Mouse (Mus musculus) embryonic facial prominence, embryonic 15.5 days (tissue): ENCODE measurements at regions not wholly inside any gene's neighbourhood (a gene's known extent, or its start where the extent isn't known, plus 50 kb on each side); places are given as distances from the start of the nearest gene placed in this dataset.

Experiments
- ATAC-seq: fragments of 200-750 bp; cut with Nextera tagmentation; 2 replicates; pipeline ENCODE4 v1.8.0; 2017; ENCODE audit warnings: low read depth, moderate TSS enrichment; ENCODE audit not compliant: insufficient number of reproducible peaks, low FRiP score, low TSS enrichment
- H3K27ac ChIP-seq: fragments of 300-500 bp; sonication (generic); replicated peaks from 2 replicates; pipeline ENCODE4 v1.5.1; 2015; ENCODE audit warnings: mild to moderate bottlenecking, inconsistent platforms
- H3K27me3 ChIP-seq: fragments of 300-500 bp; sonication (generic); 2 replicates; pipeline ENCODE4 v1.6.1; 2015; ENCODE audit warnings: inconsistent platforms
- H3K36me3 ChIP-seq: fragments of 300-500 bp; sonication (generic); 2 replicates; pipeline ENCODE4 v1.6.1; 2015; ENCODE audit warnings: mild to moderate bottlenecking, inconsistent platforms
- H3K4me1 ChIP-seq: fragments of 300-500 bp; sonication (generic); 2 replicates; pipeline ENCODE4 v1.6.1; 2015; ENCODE audit warnings: inconsistent platforms
- H3K4me2 ChIP-seq: fragments of 300-500 bp; sonication (generic); replicated peaks from 2 replicates; pipeline ENCODE4 v1.6.1; 2015; ENCODE audit warnings: mild to moderate bottlenecking, inconsistent platforms
- H3K4me3 ChIP-seq: fragments of 300-500 bp; sonication (generic); replicated peaks from 2 replicates; pipeline ENCODE4 v1.5.1; 2015; ENCODE audit warnings: mild to moderate bottlenecking, inconsistent platforms
- H3K9ac ChIP-seq: fragments of 300-500 bp; sonication (generic); 2 replicates; pipeline ENCODE4 v1.6.1; 2015; ENCODE audit warnings: inconsistent platforms
- H3K9me3 ChIP-seq: fragments of 300-500 bp; sonication (generic); replicated peaks from 2 replicates; pipeline ENCODE4 v1.6.1; 2016; ENCODE audit warnings: inconsistent platforms
- WGBS: fragments of 180-500 bp; shearing (Covaris S2); methylation state at CpG from one replicate; pipeline ENCODE4 v1.1.7; 2015; 5-methylcytosine and 5-hydroxymethylcytosine counted together

GRCm38 (mm10) chr13:72114776-72115663 is 151.5 kb upstream of the Irx1 start:
- no peak overlapping the region for H3K27ac ChIP-seq
- H3K4me1 ChIP-seq = no peaks in the 10 kb centered on the region
- H3K9ac ChIP-seq = no peak overlapping the region
- no peak overlapping the region for H3K4me2 ChIP-seq
- no peak overlapping the region for H3K4me3 ChIP-seq
- no peaks in the 10 kb centered on the region for H3K36me3 ChIP-seq
- ATAC-seq = no peak
- no peaks in the 10 kb centered on the region for H3K9me3 ChIP-seq
- H3K27me3 ChIP-seq = no peaks in the 10 kb centered on the region
- WGBS = 27% methylated on average over 10 of the region's 10 CpGs

DNA sequence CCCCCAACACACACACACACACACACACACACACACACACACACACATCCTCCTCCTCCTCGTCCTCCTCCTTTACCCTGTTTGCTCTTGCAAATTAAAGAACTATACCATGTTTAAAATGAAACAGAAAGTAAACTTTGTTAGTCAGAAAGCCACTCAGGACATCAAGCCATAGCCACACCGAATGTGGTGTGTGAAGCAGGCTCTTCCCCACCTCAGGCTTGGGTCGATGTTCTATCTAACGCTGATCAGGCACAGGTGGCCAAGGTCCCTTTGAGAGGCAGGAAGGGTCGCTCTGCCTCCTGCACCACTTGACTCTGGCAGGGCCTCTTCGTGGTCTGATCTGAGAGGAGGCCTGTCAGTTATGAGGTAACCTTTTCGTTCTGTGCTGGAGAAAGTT is 156.9 kb upstream of the Irx1 start:
- H3K27ac ChIP-seq = no peak overlapping the region
- 27% methylated on average over 7 of the region's 7 CpGs for WGBS
- peaks cover 18% of the 10 kb centered on the region for H3K27me3 ChIP-seq
- no peaks in the 10 kb centered on the region for H3K36me3 ChIP-seq
- peaks cover 6% of the 10 kb centered on the region; the same call in 1 of the 2 replicates for H3K4me1 ChIP-seq
- H3K9me3 ChIP-seq = no peaks in the 10 kb centered on the region
- no peak for ATAC-seq
- no peak overlapping the region for H3K9ac ChIP-seq
- H3K4me2 ChIP-seq = no peak overlapping the region
- no peak overlapping the region for H3K4me3 ChIP-seq

- H3K4me2 ChIP-seq = no peak overlapping the region
- no peak overlapping the region for H3K4me3 ChIP-seq
- 30% methylated on average over 6 of the region's 6 CpGs for WGBS
- no peak for ATAC-seq
- no peaks in the 10 kb centered on the region for H3K9me3 ChIP-seq
- H3K27ac ChIP-seq = no peak overlapping the region
- no peaks in the 10 kb centered on the region for H3K36me3 ChIP-seq
- no peak overlapping the region for H3K9ac ChIP-seq
- peaks cover 18% of the 10 kb centered on the region for H3K27me3 ChIP-seq
- peaks cover 6% of the 10 kb centered on the region; the same call in 1 of the 2 replicates for H3K4me1 ChIP-seq
Measured at GRCm38 (mm10) chr13:72120911-72121553, 157.5 kb upstream of the Irx1 start.

DNA sequence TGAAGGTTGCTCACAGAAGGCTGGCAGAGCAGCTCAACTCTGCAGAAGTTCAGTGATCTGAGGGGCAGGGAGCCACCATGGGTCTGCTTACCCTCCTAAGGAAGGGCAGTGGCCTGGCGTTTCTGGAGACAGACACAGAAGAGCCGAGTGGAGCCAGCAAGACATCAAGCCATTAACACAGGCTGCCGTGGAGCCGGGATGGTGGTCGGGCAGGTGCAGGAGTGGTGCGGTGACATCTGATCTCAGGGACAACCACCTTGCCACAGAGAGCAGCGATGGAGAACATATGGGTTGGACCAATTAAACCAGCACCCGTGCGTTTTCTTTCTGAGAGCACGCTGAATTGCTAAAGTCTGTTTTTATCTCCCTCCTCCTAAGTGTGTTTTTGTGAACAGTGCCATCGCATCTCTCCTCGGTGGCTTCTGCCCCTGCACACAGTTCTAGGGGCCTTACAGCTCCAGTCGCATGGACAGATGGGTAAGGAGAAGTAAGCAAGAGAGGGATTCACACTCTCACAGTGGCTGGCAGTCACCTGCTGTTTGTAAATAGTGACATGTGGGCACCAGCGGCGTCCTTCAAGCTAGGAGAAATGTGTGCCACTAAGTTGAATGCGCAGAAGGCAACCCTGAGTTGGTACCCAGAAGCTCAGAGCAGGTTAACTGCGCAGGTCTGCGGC is 158.2 kb upstream of the Irx1 start:
- H3K9me3 ChIP-seq = no peaks in the 10 kb centered on the region
- no peaks in the 10 kb centered on the region for H3K36me3 ChIP-seq
- 50% methylated on average over 18 of the region's 18 CpGs for WGBS
- no peak overlapping the region for H3K27ac ChIP-seq
- peaks cover 18% of the 10 kb centered on the region for H3K27me3 ChIP-seq
- no peak for ATAC-seq
- peaks cover 6% of the 10 kb centered on the region; the same call in 1 of the 2 replicates for H3K4me1 ChIP-seq
- H3K4me3 ChIP-seq = no peak overlapping the region
- no peak overlapping the region for H3K9ac ChIP-seq
- H3K4me2 ChIP-seq = no peak overlapping the region

- Histone ChIP-seq H3K9me3 (no peaks in the 10 kb centered on the region), H3K4me2 (no peak overlapping the region), H3K4me1 (peaks cover 6% of the 10 kb centered on the region; the same call in 1 of the 2 replicates), H3K27me3 (peaks cover 18% of the 10 kb centered on the region), H3K9ac (no peak overlapping the region), H3K4me3 (no peak overlapping the region), H3K36me3 (no peaks in the 10 kb centered on the region), H3K27ac (no peak overlapping the region)
- WGBS = 47% methylated on average over 11 of the region's 11 CpGs
- ATAC-seq = no peak
Measured at GRCm38 (mm10) chr13:72122230-72122627, 158.7 kb upstream of the Irx1 start.

- WGBS = 92% methylated on average over 1 of the region's 1 CpGs
- H3K4me1 ChIP-seq = no peaks in the 10 kb centered on the region
- no peaks in the 10 kb centered on the region; the same call in 1 of the 2 replicates for H3K27me3 ChIP-seq
- ATAC-seq = no peak
- no peak overlapping the region for H3K9ac ChIP-seq
- H3K27ac ChIP-seq = no peak overlapping the region
- no peak overlapping the region for H3K4me3 ChIP-seq
- H3K4me2 ChIP-seq = no peak overlapping the region
- no peaks in the 10 kb centered on the region for H3K36me3 ChIP-seq
- no peaks in the 10 kb centered on the region for H3K9me3 ChIP-seq
Measured at GRCm38 (mm10) chr13:72128306-72128705, 164.8 kb upstream of the Irx1 start.

- Histone ChIP-seq H3K27ac (no peak overlapping the region), H3K4me2 (no peak overlapping the region), H3K4me3 (no peak overlapping the region), H3K9ac (no peak overlapping the region), H3K4me1 (no peaks in the 10 kb centered on the region), H3K36me3 (no peaks in the 10 kb centered on the region), H3K27me3 (no peaks in the 10 kb centered on the region; the same call in 1 of the 2 replicates), H3K9me3 (no peaks in the 10 kb centered on the region)
- ATAC-seq = no peak
- WGBS = 85% methylated on average over 2 of the region's 2 CpGs
Measured at GRCm38 (mm10) chr13:72131341-72131740, 167.8 kb upstream of the Irx1 start.

- Histone ChIP-seq H3K9me3 (no peaks in the 10 kb centered on the region), H3K36me3 (no peaks in the 10 kb centered on the region), H3K4me1 (no peaks in the 10 kb centered on the region), H3K27ac (no peak overlapping the region), H3K4me2 (no peak overlapping the region), H3K4me3 (no peak overlapping the region), H3K27me3 (no peaks in the 10 kb centered on the region; the same call in 1 of the 2 replicates), H3K9ac (no peak overlapping the region)
- no peak for ATAC-seq
- whole genome bisulfite sequencing = 51% methylated on average over 8 of the region's 8 CpGs
Measured at GRCm38 (mm10) chr13:72134101-72134768, 170.7 kb upstream of the Irx1 start.

DNA sequence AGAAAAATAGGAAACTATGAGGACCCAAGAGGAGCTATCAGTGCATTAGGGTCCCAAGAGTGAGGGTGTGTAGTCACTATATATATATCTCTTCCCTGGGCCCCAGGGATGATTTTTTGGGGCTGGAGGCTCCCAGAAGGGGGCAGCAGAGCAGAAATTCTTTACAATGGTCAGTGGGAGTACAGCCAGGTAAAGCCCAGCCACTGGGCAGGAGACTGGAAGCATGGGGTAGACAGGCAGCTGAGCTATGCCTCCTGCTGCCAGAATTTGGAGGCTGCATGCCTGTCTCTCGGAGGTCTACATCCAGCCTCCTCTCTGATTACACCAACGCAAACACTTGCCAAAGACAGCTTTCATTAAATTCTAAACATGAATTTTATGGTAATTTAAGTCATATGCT is 202.7 kb upstream of the Irx1 start:
- H3K4me3 ChIP-seq = no peak overlapping the region
- H3K36me3 ChIP-seq = no peaks in the 10 kb centered on the region
- H3K4me2 ChIP-seq = no peak overlapping the region
- no peak for ATAC-seq
- no peak overlapping the region for H3K27ac ChIP-seq
- peaks cover 6% of the 10 kb centered on the region; the same call in 1 of the 2 replicates for H3K27me3 ChIP-seq
- 27% methylated on average over 2 of the region's 2 CpGs for WGBS
- H3K9ac ChIP-seq = no peak overlapping the region
- H3K4me1 ChIP-seq = peaks cover 9% of the 10 kb centered on the region; the same call in 1 of the 2 replicates
- H3K9me3 ChIP-seq = no peaks in the 10 kb centered on the region

- Histone ChIP-seq H3K27me3 (peaks cover 6% of the 10 kb centered on the region; the same call in 1 of the 2 replicates), H3K4me3 (no peak overlapping the region), H3K9ac (no peak overlapping the region), H3K36me3 (no peaks in the 10 kb centered on the region), H3K4me2 (no peak overlapping the region), H3K4me1 (peaks cover 9% of the 10 kb centered on the region; the same call in 1 of the 2 replicates), H3K9me3 (no peaks in the 10 kb centered on the region), H3K27ac (no peak overlapping the region)
- ATAC-seq = no peak
- WGBS = 59% methylated on average over 2 of the region's 2 CpGs
Measured at GRCm38 (mm10) chr13:72167434-72167833, 203.9 kb upstream of the Irx1 start.

DNA sequence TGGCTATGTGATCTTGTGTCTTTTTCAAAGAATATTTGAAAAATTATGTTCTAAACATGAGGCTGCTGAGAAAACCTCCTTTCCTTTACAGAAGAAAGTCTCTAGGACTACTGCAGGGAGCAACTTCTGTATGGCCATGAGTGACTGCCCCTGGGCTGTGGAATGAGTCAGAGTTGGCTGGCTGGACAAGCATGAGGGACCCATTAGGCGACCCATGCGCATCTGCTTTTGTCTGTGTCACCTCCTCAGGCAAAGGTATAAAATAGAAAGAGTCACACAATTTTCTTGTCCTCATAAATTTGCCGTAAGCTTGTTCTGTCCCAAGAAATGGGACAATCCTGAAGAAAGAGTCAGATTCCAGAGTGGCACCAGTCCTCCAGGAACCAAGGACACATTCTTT is 220.1 kb upstream of the Irx1 start:
- no peak overlapping the region for H3K27ac ChIP-seq
- H3K4me2 ChIP-seq = no peak overlapping the region
- WGBS = 82% methylated on average over 3 of the region's 3 CpGs
- no peak overlapping the region for H3K4me3 ChIP-seq
- no peak for ATAC-seq
- no peaks in the 10 kb centered on the region for H3K27me3 ChIP-seq
- H3K9me3 ChIP-seq = no peaks in the 10 kb centered on the region
- H3K4me1 ChIP-seq = 0 out of 2 replicates have a peak, but pooled peaks cover 3% of the 10 kb centered on the region
- H3K36me3 ChIP-seq = no peaks in the 10 kb centered on the region
- H3K9ac ChIP-seq = no peak overlapping the region
